Mouse (Mus musculus) midbrain, embryonic 11.5 days (tissue): ENCODE results near the gene Calhm3. TPM values are rescaled to one million over a fixed set of nuclear protein-coding genes. Genes with fewer than 3 reads are reported as not detected.

Experiments used
- ATAC-seq: fragments of 200-750 bp; cut with Nextera tagmentation; 2 replicates; pipeline ENCODE4 v1.8.0; 2017; ENCODE audit warnings: moderate TSS enrichment, moderate library complexity; ENCODE audit not compliant: low FRiP score
- DNase-seq: peaks from one replicate; pipeline ENCODE4 v3.0.0; 2015; ENCODE audit warnings: low spot score; ENCODE audit errors: missing footprints
- H3K27ac ChIP-seq: fragments of 300-500 bp; sonication (generic); 2 replicates; pipeline ENCODE4 v1.5.1; 2014; ENCODE audit warnings: low read depth, low read length
- H3K27me3 ChIP-seq: fragments of 300-500 bp; sonication (generic); 2 replicates; pipeline ENCODE4 v1.6.1; 2014; ENCODE audit warnings: mild to moderate bottlenecking, low read length, moderate library complexity, mixed read lengths; ENCODE audit not compliant: control insufficient read depth, insufficient read depth
- H3K36me3 ChIP-seq: fragments of 300-500 bp; sonication (generic); 2 replicates; pipeline ENCODE4 v1.6.1; 2014; ENCODE audit warnings: mild to moderate bottlenecking, low read length, moderate library complexity, mixed read lengths; ENCODE audit not compliant: control insufficient read depth, insufficient read depth
- H3K4me1 ChIP-seq: fragments of 300-500 bp; sonication (generic); 2 replicates; pipeline ENCODE4 v1.6.1; 2014; ENCODE audit warnings: low read length; ENCODE audit not compliant: control insufficient read depth, insufficient read depth
- H3K4me2 ChIP-seq: fragments of 300-500 bp; sonication (generic); 2 replicates; pipeline ENCODE4 v1.6.1; 2014; ENCODE audit warnings: mild to moderate bottlenecking, moderate library complexity
- H3K4me3 ChIP-seq: fragments of 300-500 bp; sonication (generic); 2 replicates; pipeline ENCODE4 v1.5.1; 2014; ENCODE audit warnings: low read depth, low read length
- H3K9ac ChIP-seq: fragments of 300-500 bp; sonication (generic); 2 replicates; pipeline ENCODE4 v1.6.1; 2014; ENCODE audit warnings: low read length
- H3K9me3 ChIP-seq: fragments of 300-500 bp; sonication (generic); 2 replicates; pipeline ENCODE4 v1.6.1; 2016; ENCODE audit warnings: low read length; ENCODE audit not compliant: control insufficient read depth
- WGBS: fragments of 180-500 bp; shearing (Covaris S2); extraction: QIAGEN DNeasy Blood & Tissue Kit; methylation state at CpG from one replicate; pipeline ENCODE4 v1.1.7; 2014; 5-methylcytosine and 5-hydroxymethylcytosine counted together
- polyA plus RNA-seq: library from polyadenylated mRNA; unstranded; fragments of >200 nt; fragmentation: Nextera tagmentation; extraction: Ambion mirVana; gene quantifications from 2 replicates; pipeline ENCODE4 v1.2.1, GENCODE M21; 2014

Gene Calhm3
- polyA plus RNA-seq = not detected in 2 replicates

- ATAC-seq = no peak
- Histone ChIP-seq H3K9ac (no peak within 1 kb of the TSS), H3K4me1 (no peaks in the 10 kb centered on the region), H3K36me3 (no peaks in the 10 kb centered on the region), H3K9me3 (no peaks in the 10 kb centered on the region), H3K27ac (no peak within 1 kb of the TSS), H3K27me3 (no peaks in the 10 kb centered on the region), H3K4me2 (no peak within 1 kb of the TSS), H3K4me3 (no peak within 1 kb of the TSS)
- 86% methylated on average over 11 of the region's 11 CpGs for WGBS
- DNase-seq = no peak
These were observed at the start of gene Calhm3 for GRCm38 (mm10) chr19:47157664-47158063. Gene Calhm3, minus strand, starts transcription at chr19:47157764.

- no peaks in the 10 kb centered on the region for H3K27me3 ChIP-seq
- no peak overlapping the region for H3K9ac ChIP-seq
- H3K4me1 ChIP-seq = no peaks in the 10 kb centered on the region
- no peak overlapping the region for H3K4me3 ChIP-seq
- H3K27ac ChIP-seq = no peak overlapping the region
- DNase-seq (no peak), ATAC-seq (no peak)
- no peak overlapping the region for H3K4me2 ChIP-seq
- 93% methylated on average over 1 of the region's 1 CpGs for WGBS
- no peaks in the 10 kb centered on the region for H3K9me3 ChIP-seq
- H3K36me3 ChIP-seq = no peaks in the 10 kb centered on the region
These were observed 48.6 kb upstream of the Calhm3 start for GRCm38 (mm10) chr19:47206126-47206525.

GRCm38 (mm10) chr19:47204653-47205052, 47.1 kb upstream of the Calhm3 start:
- Histone ChIP-seq H3K27ac (no peak overlapping the region), H3K27me3 (no peaks in the 10 kb centered on the region), H3K9me3 (no peaks in the 10 kb centered on the region), H3K9ac (no peak overlapping the region), H3K36me3 (no peaks in the 10 kb centered on the region), H3K4me3 (no peak overlapping the region), H3K4me2 (no peak overlapping the region), H3K4me1 (no peaks in the 10 kb centered on the region)
- no peak for DNase-seq
- 94% methylated on average over 6 of the region's 6 CpGs for WGBS
- no peak for ATAC-seq

GRCm38 (mm10) chr19:47203042-47203441, 45.5 kb upstream of the Calhm3 start:
- no peak overlapping the region for H3K9ac ChIP-seq
- no peak overlapping the region for H3K4me2 ChIP-seq
- WGBS = 89% methylated on average over 6 of the region's 6 CpGs
- H3K36me3 ChIP-seq = no peaks in the 10 kb centered on the region
- H3K4me1 ChIP-seq = no peaks in the 10 kb centered on the region
- ATAC-seq = no peak
- DNase-seq = no peak
- no peak overlapping the region for H3K4me3 ChIP-seq
- H3K27ac ChIP-seq = no peak overlapping the region
- no peaks in the 10 kb centered on the region for H3K27me3 ChIP-seq
- H3K9me3 ChIP-seq = no peaks in the 10 kb centered on the region

- Histone ChIP-seq H3K4me2 (no peak overlapping the region), H3K27me3 (no peaks in the 10 kb centered on the region), H3K27ac (no peak overlapping the region), H3K4me1 (no peaks in the 10 kb centered on the region), H3K36me3 (no peaks in the 10 kb centered on the region), H3K4me3 (no peak overlapping the region), H3K9ac (no peak overlapping the region), H3K9me3 (no peaks in the 10 kb centered on the region)
- DNase-seq (no peak), ATAC-seq (no peak)
- WGBS = 68% methylated on average over 6 of the region's 6 CpGs
These were observed 44.9 kb upstream of the Calhm3 start for GRCm38 (mm10) chr19:47202429-47202828.

GRCm38 (mm10) chr19:47201972-47202371, 44.4 kb upstream of the Calhm3 start:
- no peak overlapping the region for H3K4me2 ChIP-seq
- H3K27me3 ChIP-seq = no peaks in the 10 kb centered on the region
- no peaks in the 10 kb centered on the region for H3K4me1 ChIP-seq
- no peak overlapping the region for H3K4me3 ChIP-seq
- H3K27ac ChIP-seq = no peak overlapping the region
- DNase-seq (no peak), ATAC-seq (no peak)
- no peaks in the 10 kb centered on the region for H3K9me3 ChIP-seq
- WGBS = 62% methylated on average over 12 of the region's 12 CpGs
- no peak overlapping the region for H3K9ac ChIP-seq
- H3K36me3 ChIP-seq = no peaks in the 10 kb centered on the region

GRCm38 (mm10) chr19:47198671-47199350, 41.2 kb upstream of the Calhm3 start:
- 86% methylated on average over 13 of the region's 13 CpGs for WGBS
- Histone ChIP-seq H3K9ac (no peak overlapping the region), H3K27me3 (no peaks in the 10 kb centered on the region), H3K4me2 (no peak overlapping the region), H3K9me3 (no peaks in the 10 kb centered on the region), H3K4me1 (no peaks in the 10 kb centered on the region), H3K36me3 (no peaks in the 10 kb centered on the region), H3K4me3 (no peak overlapping the region), H3K27ac (no peak overlapping the region)
- ATAC-seq (no peak), DNase-seq (no peak)

GRCm38 (mm10) chr19:47192158-47192557, 34.6 kb upstream of the Calhm3 start:
- DNase-seq (no peak), ATAC-seq (no peak)
- Histone ChIP-seq H3K9ac (no peak overlapping the region), H3K27ac (no peak overlapping the region), H3K4me3 (no peak overlapping the region), H3K4me2 (no peak overlapping the region), H3K27me3 (no peaks in the 10 kb centered on the region), H3K4me1 (no peaks in the 10 kb centered on the region), H3K36me3 (no peaks in the 10 kb centered on the region), H3K9me3 (no peaks in the 10 kb centered on the region)
- 93% methylated on average over 5 of the region's 5 CpGs for WGBS

- H3K9me3 ChIP-seq = no peaks in the 10 kb centered on the region
- H3K27me3 ChIP-seq = no peaks in the 10 kb centered on the region
- H3K4me2 ChIP-seq = no peak overlapping the region
- no peaks in the 10 kb centered on the region for H3K36me3 ChIP-seq
- ATAC-seq = 0 out of 2 replicates have a peak, but pooled peaks have one; percentile 48
- H3K4me3 ChIP-seq = no peak overlapping the region
- no peak overlapping the region for H3K27ac ChIP-seq
- H3K4me1 ChIP-seq = no peaks in the 10 kb centered on the region
- WGBS = 87% methylated on average over 11 of the region's 11 CpGs
- DNase-seq = no peak
- H3K9ac ChIP-seq = no peak overlapping the region
These were observed 31.1 kb upstream of the Calhm3 start for GRCm38 (mm10) chr19:47188515-47189128.
